Mouse (Mus musculus): ENCODE results near the gene Ckb. TPM values are rescaled to one million over a fixed set of nuclear protein-coding genes. Genes with fewer than 3 reads are reported as not detected.
"Not testable (repeated sequence)": the region's sequence is repeated elsewhere in the genome, so short reads cannot be mapped to it uniquely, and the experiment has no call there.

Ckb gene
- total RNA-seq, 2 experiments from 2014 or later = 1,681 to 2,044 TPM

DNA sequence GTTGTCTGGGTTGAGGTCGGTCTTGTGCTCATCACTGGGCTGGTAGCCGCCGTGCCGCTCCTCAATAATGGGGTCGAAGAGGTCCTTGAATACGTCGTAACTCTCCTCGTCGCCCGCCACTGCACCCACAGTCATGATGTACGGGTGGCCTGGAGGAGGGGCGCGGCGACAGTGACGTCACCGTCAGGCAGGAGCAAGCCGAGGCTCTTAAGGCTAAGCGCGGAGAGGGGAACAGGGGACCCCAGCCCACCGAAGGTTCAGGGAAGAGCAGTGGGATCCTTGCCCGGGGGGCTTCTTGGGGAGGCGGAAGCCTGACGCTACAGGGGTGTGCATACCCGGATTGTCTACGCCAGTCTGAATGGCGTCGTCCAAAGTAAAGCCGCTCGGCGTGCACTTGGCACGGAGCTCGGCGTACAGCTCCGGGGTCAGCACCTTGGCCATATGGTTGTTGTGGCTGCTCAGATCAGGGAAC is 671 bp downstream of the Ckb start:
- intact Hi-C loops (cut with DNase I) = loop anchor here (1.0 kb wide), 1 partner anchor 24 kb away; no protein-coding TSS in a partner anchor
- DNase-seq (ENCODE audit: low spot score in 2 of 2) = peak; percentile 79 to 82

GRCm38 (mm10) chr12:111670976-111671375 is 1.2 kb downstream of the Ckb start:
- peak in 1 of 2 experiments; percentile 56 for DNase-seq (ENCODE audit: low spot score in 2 of 2)
- intact Hi-C loops (cut with DNase I) = loop anchor here (1.0 kb wide), 1 partner anchor 24 kb away; no protein-coding TSS in a partner anchor

GRCm38 (mm10) chr12:111670371-111670971 is 1.7 kb downstream of the Ckb start:
- intact Hi-C loops (cut with DNase I) = no loop called here
- DNase-seq (ENCODE audit: low spot score in 2 of 2) = peak; percentile 69 to 88

- intact Hi-C loops (cut with DNase I) = loop anchor here (2.0 to 5.0 kb wide), 2 partner anchors 42 to 63 kb away; partner anchors contain the start of genes Apopt1 and Bag5
These were observed 2.2 kb downstream of the Ckb start for GRCm38 (mm10) chr12:111669961-111670360.

DNA sequence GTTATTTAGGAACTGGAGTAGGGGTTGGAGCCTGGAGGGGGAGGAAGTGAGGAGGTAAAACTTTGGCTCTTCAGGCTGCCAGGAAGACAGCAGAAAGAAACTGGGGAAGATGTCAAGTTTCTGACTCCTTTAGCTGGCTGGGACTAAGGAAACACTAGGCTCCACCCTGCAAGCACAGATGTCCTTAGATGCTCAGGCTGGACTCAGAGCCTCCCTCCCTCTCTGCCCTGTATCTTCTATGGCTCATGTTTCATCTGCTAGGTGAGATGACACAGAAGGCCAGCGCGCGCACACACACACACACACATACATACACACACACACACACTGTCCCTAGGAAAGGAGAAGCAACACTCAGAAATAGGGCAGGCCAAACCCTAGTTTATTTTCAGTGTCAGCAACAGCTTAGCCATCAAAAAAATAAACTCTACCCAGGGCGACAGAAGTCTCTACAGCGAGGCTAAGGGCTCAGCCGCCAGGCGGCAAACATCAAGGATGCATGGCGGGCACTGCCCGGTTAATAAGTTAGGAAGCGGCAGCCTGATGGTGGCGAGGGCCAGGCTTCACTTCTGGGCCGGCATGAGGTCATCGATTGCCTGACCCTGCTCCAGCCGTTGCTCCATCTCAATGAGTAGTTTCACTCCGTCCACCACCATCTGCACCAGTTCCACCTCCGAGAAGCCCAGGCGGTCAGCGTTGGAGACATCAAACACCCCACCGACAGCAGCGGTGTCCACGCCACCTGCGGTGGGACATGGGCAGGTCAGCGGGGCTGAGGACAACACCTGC is 2.9 kb downstream of the Ckb start:
- peak in 1 of 2 experiments; percentile 39 for DNase-seq (ENCODE audit: low spot score in 2 of 2)
- intact Hi-C loops (cut with DNase I) = loop anchor here (2.0 to 5.0 kb wide), 2 partner anchors 43 to 64 kb away; partner anchors contain the start of genes Apopt1 and Bag5

More at GRCm38 (mm10) chr12:111669961-111670360, 2.2 kb downstream of the Ckb start:
- DNase-seq (ENCODE audit: low spot score in 2 of 2) = peak in 1 of 2 experiments; percentile 33

DNA sequence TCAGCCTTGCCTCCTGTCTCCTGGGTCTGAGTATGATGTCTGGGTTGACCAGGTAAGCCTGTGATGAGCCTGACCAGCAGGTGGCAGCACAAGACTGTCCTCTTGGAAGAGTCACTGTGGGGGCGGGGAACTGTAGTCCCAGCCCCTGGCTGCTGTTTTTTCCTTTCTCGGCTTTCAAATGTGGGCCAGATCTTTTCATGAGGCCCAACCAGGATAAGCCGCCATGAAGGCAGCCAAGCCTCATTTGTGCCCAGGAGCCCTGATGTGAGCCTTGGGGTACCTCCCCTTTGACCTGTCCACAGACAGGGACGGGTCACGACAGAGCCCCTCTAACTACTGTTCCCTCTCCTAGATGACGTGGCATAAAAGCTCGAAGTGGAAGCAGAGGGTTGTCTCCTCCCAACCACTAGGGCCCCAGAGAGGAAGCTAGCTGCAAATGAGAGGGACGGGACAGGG is 3.7 kb downstream of the Ckb start:
- DNase-seq (ENCODE audit: low spot score in 2 of 2) = peak; percentile 92 to 95
- intact Hi-C loops (cut with DNase I) = loop anchor here (2.0 to 5.0 kb wide), 2 partner anchors 44 to 64 kb away; partner anchors contain the start of genes Apopt1 and Bag5

- intact Hi-C loops (cut with DNase I) = loop anchor here (5.0 kb wide), 1 partner anchor 45 kb away; the partner anchor contains the start of genes Apopt1 and Bag5
- DNase-seq (ENCODE audit: low spot score in 2 of 2) = no peak
These were observed 4.7 kb downstream of the Ckb start for GRCm38 (mm10) chr12:111667421-111667820.

DNA sequence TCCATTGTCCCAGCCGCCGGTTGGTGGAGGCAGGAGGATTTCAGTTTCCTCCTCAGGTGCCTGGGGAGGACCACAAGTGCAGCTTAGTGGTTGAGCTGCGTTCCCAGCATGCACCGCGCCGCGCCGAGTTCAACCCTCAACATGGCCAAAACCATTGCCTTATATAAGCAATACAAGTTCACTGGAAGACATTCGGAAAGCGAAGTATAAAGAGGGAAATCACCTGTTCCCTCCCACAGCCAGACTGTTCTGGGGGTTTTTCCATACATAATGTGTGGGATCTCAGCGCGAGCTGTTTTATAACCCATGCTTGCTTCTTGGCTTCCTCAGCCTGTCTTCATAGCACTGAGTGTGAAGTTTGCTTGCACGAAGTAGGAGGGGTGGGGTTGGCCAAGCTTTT is 5.8 kb downstream of the Ckb start:
- peak; percentile 78 to 87 for DNase-seq (ENCODE audit: low spot score in 2 of 2)
- intact Hi-C loops (cut with DNase I) = loop anchor here (5.0 kb wide), 1 partner anchor 46 kb away; the partner anchor contains the start of genes Apopt1 and Bag5

DNA sequence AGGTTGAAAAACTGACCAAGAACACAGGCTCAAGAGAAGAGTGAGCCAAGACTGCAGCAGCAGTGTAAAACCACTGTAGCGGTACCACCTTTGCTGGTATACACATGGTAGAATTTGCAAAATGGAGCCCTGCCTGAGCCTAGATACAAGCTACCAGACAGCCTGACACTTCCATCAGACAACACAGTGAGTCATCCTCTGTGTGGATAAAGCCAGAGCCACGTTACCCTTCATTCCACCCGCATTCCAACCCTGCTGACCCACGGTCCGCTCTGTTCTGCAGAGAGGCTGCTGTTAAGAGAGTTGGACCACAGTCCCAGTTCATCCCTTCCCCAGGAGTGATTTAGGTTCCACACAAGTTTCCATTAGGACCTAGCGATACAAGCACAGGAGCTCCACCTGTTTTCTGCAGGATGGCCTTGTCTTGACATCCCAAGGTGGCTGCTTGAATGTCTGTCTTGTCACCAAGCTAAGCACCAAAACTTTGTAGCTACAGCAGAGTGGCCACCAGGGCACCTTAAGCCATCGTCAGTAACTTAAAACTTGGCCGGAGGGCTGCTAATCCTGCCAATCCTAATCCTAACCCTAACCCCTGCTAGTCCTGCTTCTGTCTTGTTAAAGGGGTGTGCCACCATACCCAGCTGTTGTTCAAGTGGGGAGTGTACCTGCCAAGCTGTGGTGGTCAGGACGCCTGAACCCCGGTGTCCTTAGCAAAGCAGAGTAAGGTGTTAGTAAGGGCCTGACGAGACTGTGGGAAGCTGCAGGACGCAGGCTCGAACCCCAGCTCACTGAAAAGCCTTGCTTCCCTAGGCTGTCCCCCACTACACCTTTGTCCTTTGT is 6.9 kb downstream of the Ckb start:
- intact Hi-C loops (cut with DNase I) = loop anchor here (5.0 kb wide), 1 partner anchor 47 kb away; the partner anchor contains the start of genes Apopt1 and Bag5

GRCm38 (mm10) chr12:111664144-111664634 is 7.9 kb downstream of the Ckb start:
- intact Hi-C loops (cut with DNase I) = no loop called here
- DNase-seq (ENCODE audit: low spot score in 2 of 2) = no peak

More for the DNA sequence above, 6.9 kb downstream of the Ckb start:
- DNase-seq (ENCODE audit: low spot score in 2 of 2) = no peak

GRCm38 (mm10) chr12:111663228-111664143 is 8.7 kb downstream of the Ckb start:
- peak in 1 of 2 experiments; percentile 44 for DNase-seq (ENCODE audit: low spot score in 2 of 2)
- intact Hi-C loops (cut with DNase I) = no loop called here

DNA sequence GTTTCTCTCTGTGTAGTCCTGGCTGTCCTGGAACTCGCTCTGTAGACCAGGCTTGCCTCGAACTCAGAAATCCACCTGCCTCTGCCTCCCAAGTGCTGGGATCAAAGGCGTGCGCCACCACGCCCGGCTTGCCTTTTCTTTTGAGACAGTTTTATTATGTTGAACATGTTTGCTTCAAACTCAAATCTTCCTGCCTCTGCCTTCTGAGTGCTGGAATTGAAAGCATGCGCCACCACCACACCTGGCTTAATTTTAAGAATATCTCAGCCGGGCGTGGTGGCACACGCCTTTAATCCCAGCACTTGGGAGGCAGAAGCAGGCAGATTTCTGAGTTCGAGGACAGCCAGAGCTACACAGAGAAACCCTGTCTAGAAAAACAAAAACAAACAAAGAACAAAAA is 10.6 kb downstream of the Ckb start:
- intact Hi-C loops (cut with DNase I); DNase-seq (ENCODE audit: low spot score in 2 of 2): not testable (repeated sequence)

- intact Hi-C loops (cut with DNase I) = no loop called here
- DNase-seq (ENCODE audit: low spot score in 2 of 2) = no peak
These were observed 11.5 kb downstream of the Ckb start for GRCm38 (mm10) chr12:111660628-111661027.

GRCm38 (mm10) chr12:111659331-111659730 is 12.8 kb downstream of the Ckb start:
- intact Hi-C loops (cut with DNase I) = no loop called here

DNA sequence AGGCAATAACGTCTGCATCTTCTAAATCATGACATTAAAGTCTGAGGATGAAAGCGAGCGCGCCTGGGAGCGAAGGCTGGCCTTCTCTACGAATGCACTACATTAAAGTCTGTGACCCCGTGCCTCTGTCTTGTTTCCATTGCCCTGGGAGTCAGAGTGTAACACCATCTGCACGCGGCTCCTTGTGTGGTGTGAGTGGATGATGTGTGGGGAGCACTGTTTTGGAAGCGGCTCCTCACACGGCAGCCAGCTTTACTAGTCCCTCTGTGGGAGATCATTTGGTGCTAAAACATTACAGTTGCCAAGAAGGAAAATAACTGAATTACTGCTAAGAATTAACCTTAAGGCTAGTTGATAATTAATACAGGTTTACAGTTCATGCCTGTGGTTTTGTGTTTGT is 16.4 kb downstream of the Ckb start:
- intact Hi-C loops (cut with DNase I) = no loop called here
- no peak for DNase-seq (ENCODE audit: low spot score in 2 of 2)

More at GRCm38 (mm10) chr12:111659331-111659730, 12.8 kb downstream of the Ckb start:
- DNase-seq (ENCODE audit: low spot score in 2 of 2) = no peak

- intact Hi-C loops (cut with DNase I) = loop anchor here (5.0 kb wide), 1 partner anchor 44 kb away; no protein-coding TSS in a partner anchor
- DNase-seq (ENCODE audit: low spot score in 2 of 2) = peak; percentile 75 to 76
These were observed 18.7 kb downstream of the Ckb start for GRCm38 (mm10) chr12:111653434-111653833.

DNA sequence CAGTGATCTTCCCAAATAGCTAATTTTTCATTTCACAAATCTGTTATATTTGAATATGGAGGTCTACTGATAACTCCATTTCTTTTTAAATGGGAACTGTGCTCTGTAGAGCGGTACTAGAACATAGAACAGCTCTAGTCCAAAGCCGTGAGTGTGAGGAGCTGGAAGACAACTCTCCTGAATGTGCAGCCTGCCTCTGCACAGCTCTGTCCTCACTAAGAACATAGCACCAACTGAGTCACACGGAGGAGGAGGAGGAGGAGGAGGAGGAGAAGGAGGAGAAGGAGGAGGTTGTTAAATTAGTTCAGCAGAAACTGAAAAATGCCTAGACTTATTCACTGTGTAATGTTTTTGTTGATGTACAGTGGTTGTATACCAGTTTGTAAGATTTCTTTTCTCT is 19.2 kb downstream of the Ckb start:
- intact Hi-C loops (cut with DNase I) = loop anchor here (5.0 kb wide), 1 partner anchor 44 kb away; no protein-coding TSS in a partner anchor
- no peak for DNase-seq (ENCODE audit: low spot score in 2 of 2)
